Mouse (Mus musculus): ENCODE measurements around the gene Nuak1.

- TF ChIP-seq CTCF (IDR thresholded peaks at IDR 0.05; ENCODE audit: low read depth, low read length) (no peak), POLR2A (IDR thresholded peaks at IDR 0.05; ENCODE audit: insufficient read depth, low read length) (no peak)
Measured at GRCm38 (mm10) chr10:84405135-84405776, 35.1 kb downstream of the Nuak1 start.

All from ES-Bruce4 (cell line).